Mouse (Mus musculus) ES-Bruce4 (cell line): ENCODE data around the gene Atp6v1g3. TPM values are rescaled to one million over a fixed set of nuclear protein-coding genes. Genes with fewer than 3 reads are reported as not detected.

ENCODE experiments used
- H3K27ac ChIP-seq: 2 replicates; pipeline ENCODE4 v1.5.1; 2012; ENCODE audit warnings: low read length, inconsistent platforms; ENCODE audit not compliant: insufficient read depth
- H3K27me3 ChIP-seq: 2 replicates; pipeline ENCODE4 v1.6.1; 2012; ENCODE audit warnings: mild to moderate bottlenecking, low read length, inconsistent platforms; ENCODE audit not compliant: control insufficient read depth, poor library complexity, insufficient read depth, severe bottlenecking
- H3K36me3 ChIP-seq: 2 replicates; pipeline ENCODE4 v1.6.1; 2012; ENCODE audit warnings: inconsistent platforms, mild to moderate bottlenecking, low read length, moderate library complexity; ENCODE audit not compliant: control insufficient read depth, poor library complexity, insufficient read depth, severe bottlenecking
- H3K4me1 ChIP-seq: one replicate; pipeline ENCODE4 v1.8.1; 2011; ENCODE audit warnings: low read length; ENCODE audit not compliant: control insufficient read depth, insufficient read depth
- H3K4me3 ChIP-seq: 2 replicates; pipeline ENCODE4 v1.5.1; 2011; ENCODE audit warnings: low read depth, mild to moderate bottlenecking, low read length
- H3K9ac ChIP-seq: 2 replicates; pipeline ENCODE4 v1.6.1; 2012; ENCODE audit warnings: low read depth, mild to moderate bottlenecking, inconsistent platforms; ENCODE audit not compliant: poor library complexity, severe bottlenecking
- H3K9me3 ChIP-seq: replicated peaks from 2 replicates; pipeline ENCODE4 v1.6.1; 2012; ENCODE audit warnings: mild to moderate bottlenecking, low read length, inconsistent platforms; ENCODE audit not compliant: control insufficient read depth, poor library complexity, insufficient read depth, severe bottlenecking
- CTCF ChIP-seq: IDR thresholded peaks from one replicate; pipeline ENCODE4 v1.8.1; 2011; ENCODE audit warnings: low read depth, low read length
- EP300 ChIP-seq: IDR thresholded peaks from 2 replicates; pipeline ENCODE4 v1.6.1; 2011; ENCODE audit warnings: low read depth, low read length; ENCODE audit not compliant: insufficient read depth
- POLR2A ChIP-seq: IDR thresholded peaks from one replicate; pipeline ENCODE4 v1.8.1; 2011; ENCODE audit warnings: low read length; ENCODE audit not compliant: insufficient read depth
- polyA plus RNA-seq: library from polyadenylated mRNA; stranded (reverse); fragments of >200 nt; gene quantifications from 2 replicates; pipeline ENCODE4 v1.2.4, GENCODE M21; 2011; ENCODE audit warnings: low read depth; ENCODE audit not compliant: missing spikeins, insufficient read depth, insufficient read length

Atp6v1g3 gene
- polyA plus RNA-seq, 1 experiment = not detected

DNA sequence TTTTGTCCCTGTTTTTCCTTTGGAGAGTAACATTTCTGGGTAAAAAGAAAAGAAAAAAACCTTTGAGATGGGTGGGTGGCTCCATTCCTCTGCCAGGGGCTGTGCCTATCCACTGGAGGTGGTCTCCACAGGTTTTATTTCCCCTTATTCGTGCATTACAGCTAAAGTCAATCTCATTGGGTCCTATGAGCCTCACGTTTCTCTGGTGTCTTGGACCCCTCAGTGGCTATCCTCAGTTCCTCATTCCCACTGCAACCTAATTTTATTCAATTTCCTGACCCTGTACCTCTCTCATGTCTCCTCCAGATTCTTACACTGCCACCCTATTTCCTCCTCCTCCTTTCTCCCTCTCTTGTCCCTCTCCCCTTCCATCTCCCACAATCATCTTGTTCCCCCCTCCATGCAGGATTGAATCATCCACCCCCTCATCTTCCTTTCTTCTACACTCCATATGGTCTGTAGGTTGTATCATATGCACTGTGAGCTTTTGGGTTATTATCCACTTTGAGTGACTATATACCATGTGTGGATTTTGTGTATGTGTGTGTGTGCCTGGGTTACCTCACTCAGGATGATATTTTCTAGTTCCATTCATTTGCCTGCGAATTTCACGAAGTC lies 17.3 kb upstream of the Atp6v1g3 start:
- Histone ChIP-seq H3K36me3 (no peaks in the 10 kb centered on the region), H3K9ac (no peak overlapping the region), H3K27me3 (no peaks in the 10 kb centered on the region), H3K4me1 (no peaks in the 10 kb centered on the region), H3K9me3 (no peaks in the 10 kb centered on the region), H3K27ac (no peak overlapping the region), H3K4me3 (no peak overlapping the region)
- TF ChIP-seq EP300 (no peak), CTCF (no peak)

- Histone ChIP-seq H3K9ac (no peak overlapping the region), H3K4me3 (no peak overlapping the region), H3K4me1 (no peaks in the 10 kb centered on the region), H3K36me3 (no peaks in the 10 kb centered on the region), H3K9me3 (no peaks in the 10 kb centered on the region), H3K27me3 (no peaks in the 10 kb centered on the region), H3K27ac (no peak overlapping the region)
- TF ChIP-seq CTCF (no peak), POLR2A (no peak)
Measured at GRCm38 (mm10) chr1:138258758-138259157, 14.8 kb upstream of the Atp6v1g3 start.

DNA sequence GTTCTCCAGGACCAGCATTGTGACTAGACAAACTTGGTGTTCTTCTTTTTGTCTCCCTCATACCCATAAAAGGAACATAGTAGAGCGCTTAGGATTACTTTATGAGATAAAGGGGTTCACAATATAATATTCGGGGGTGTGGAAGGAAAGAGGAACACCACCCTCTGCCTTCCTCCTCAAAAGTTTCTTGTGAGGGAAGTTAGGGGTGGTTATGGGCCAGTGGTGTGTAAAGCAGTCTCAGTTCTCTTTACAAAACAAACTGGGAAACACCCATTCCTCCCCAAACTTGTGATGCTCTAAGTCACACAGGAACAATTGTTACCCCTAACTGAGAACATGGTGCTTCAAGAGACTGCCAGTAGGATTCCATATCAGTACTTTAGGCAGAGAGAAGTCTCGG lies 12.0 kb upstream of the Atp6v1g3 start:
- H3K9ac ChIP-seq = no peak overlapping the region
- TF ChIP-seq CTCF = no peak
- TF ChIP-seq EP300 = no peak
- no peak for TF ChIP-seq POLR2A
- no peaks in the 10 kb centered on the region for H3K27me3 ChIP-seq
- H3K36me3 ChIP-seq = no peaks in the 10 kb centered on the region
- no peak overlapping the region for H3K27ac ChIP-seq
- no peaks in the 10 kb centered on the region for H3K4me1 ChIP-seq
- no peaks in the 10 kb centered on the region for H3K9me3 ChIP-seq
- H3K4me3 ChIP-seq = no peak overlapping the region

- Histone ChIP-seq H3K27ac (no peak overlapping the region), H3K4me3 (no peak overlapping the region), H3K9ac (no peak overlapping the region), H3K9me3 (no peaks in the 10 kb centered on the region), H3K27me3 (no peaks in the 10 kb centered on the region), H3K36me3 (no peaks in the 10 kb centered on the region), H3K4me1 (no peaks in the 10 kb centered on the region)
- no peak for TF ChIP-seq POLR2A
- no peak for TF ChIP-seq CTCF
- TF ChIP-seq EP300 = no peak
Measured at GRCm38 (mm10) chr1:138262408-138262807, 11.1 kb upstream of the Atp6v1g3 start.

DNA sequence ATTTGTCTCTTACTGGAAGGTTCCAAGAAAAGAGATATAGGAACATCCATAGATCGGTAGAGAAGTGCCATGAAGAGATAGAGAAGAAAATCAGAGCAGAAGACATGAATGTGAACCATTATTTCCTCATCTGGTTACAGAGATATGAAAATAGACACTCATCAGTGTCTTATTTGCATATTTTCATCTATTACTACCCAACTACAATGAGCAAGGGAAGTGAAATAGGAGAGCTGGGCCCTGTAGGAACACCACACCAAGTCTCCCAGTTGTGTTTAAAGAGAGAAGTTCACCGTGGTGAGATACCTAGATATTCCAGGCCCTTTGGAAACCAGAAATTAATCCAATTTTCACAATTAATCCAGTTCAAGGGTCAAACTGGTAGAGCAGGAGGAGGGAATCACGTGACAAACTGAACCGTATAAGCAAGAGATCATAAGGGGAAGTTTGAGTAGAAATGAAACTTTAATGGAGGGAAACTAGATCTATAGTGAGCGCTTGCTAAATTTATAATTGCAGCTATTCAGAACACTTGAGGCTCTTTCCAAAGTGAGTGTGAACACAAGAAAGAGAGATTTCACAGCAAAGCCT lies 6.0 kb upstream of the Atp6v1g3 start:
- Histone ChIP-seq H3K9ac (no peak overlapping the region), H3K4me3 (no peak overlapping the region), H3K36me3 (no peaks in the 10 kb centered on the region), H3K9me3 (no peaks in the 10 kb centered on the region), H3K27ac (no peak overlapping the region), H3K4me1 (no peaks in the 10 kb centered on the region), H3K27me3 (no peaks in the 10 kb centered on the region)
- TF ChIP-seq EP300 = no peak
- TF ChIP-seq POLR2A = no peak
- no peak for TF ChIP-seq CTCF

DNA sequence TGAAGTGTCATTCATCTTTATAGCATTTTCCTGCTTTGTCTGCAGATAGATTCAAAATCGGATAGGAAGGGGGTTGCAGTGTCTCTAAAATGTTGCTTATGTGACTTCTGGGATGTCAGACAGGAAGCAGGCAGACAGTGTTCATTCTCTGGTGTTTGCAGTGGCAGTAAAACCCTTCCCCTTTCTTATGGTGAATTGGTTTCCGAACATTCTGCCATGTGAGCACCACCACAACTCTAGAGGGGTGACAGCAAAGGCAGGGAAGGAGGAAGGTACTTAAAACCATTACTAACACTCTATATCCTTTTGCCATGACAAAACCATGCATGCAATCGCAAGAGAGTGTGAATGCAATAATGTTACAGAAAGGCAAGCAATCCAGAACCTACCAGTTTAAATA lies 1.4 kb downstream of the Atp6v1g3 start:
- Histone ChIP-seq H3K9ac (no peak overlapping the region), H3K36me3 (no peaks in the 10 kb centered on the region), H3K4me1 (no peaks in the 10 kb centered on the region), H3K27ac (no peak overlapping the region), H3K9me3 (no peaks in the 10 kb centered on the region), H3K27me3 (no peaks in the 10 kb centered on the region), H3K4me3 (no peak overlapping the region)
- TF ChIP-seq CTCF = no peak
- TF ChIP-seq EP300 = no peak
- no peak for TF ChIP-seq POLR2A
